Mouse (Mus musculus): ENCODE data around the gene Rhobtb3.
"Not testable (repeated sequence)": the region's sequence is repeated elsewhere in the genome, so short reads cannot be mapped to it uniquely, and the experiment has no call there.

Gene Rhobtb3

DNA sequence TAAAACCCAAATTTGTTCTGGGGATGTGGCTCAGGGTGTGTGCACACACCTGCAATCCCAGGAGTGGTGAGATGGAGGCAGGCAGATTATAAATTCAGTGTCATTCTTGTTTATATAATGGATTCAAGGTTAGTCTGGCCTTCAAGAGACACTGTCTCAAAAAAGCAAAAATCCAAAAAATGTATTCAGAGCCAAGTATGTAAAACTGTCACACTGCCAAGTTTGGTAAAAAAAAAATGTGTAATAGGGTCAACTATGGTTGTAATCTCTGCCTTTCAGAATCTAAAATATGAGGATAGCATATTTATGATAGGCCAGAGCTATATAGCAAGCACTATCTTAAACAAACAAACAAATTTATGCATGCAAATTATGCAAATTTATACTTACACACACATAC lies 15.8 kb downstream of the Rhobtb3 start:
- no peak for DNase-seq

DNA sequence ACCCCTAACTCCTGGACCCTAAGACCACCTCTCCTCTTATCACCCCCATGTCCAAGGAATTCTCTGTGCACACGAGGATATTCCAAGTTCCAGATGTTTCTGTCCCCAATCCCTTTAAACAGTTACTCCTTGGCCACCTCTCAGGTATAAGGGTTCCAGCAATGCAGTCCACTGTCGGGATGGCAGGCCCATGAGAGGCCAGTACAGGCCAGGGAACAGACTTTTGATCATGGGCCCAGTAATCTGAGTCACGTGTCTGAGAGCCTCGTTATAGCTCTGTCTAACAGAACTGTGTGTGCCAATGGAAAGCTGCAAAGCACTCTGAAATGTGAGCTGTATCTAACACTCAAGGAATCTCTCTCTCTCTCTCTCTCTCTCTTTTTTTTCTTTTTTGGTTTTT lies 29.6 kb downstream of the Rhobtb3 start:
- DNase-seq = no peak

DNA sequence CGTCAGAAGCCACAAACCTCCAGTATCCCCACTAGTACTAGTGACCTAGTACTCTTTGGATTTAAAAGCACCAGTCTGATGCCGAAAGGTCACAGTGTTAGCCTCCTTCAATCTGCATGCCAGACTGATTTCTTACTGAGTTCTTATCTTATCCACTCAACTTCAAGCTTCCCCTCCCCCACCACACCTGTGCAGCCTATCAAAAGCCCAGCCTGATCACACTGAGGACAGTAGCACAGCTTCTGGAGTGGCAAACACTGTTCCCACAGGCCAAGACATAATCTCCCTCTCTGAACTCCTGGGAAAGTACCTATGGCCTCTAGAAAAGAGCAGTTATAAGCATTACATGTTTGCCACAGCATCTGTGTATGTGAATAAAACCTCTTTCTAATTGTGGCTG lies 35.5 kb downstream of the Rhobtb3 start:
- no peak for DNase-seq

DNA sequence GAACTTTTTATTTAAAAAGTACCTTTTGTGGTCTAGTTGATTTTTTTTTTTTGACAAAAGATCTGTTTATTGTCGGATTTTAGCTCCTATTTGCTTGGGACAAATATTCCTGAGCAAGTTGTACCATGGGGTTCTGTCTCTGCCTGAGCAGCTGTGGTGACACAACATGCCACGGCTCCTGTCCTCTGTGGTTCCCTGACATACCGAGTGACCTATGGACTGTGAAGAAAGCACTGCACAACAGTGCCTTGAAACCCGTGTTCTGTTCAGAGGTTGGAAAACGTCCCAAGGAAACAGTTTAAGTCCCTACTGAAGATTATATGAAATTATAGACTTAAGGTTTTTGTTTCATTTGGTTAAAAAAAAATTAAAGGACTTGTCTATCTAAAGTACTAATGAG lies 36.6 kb downstream of the Rhobtb3 start:
- peak in 1 of 2 experiments; percentile 25 for DNase-seq

DNA sequence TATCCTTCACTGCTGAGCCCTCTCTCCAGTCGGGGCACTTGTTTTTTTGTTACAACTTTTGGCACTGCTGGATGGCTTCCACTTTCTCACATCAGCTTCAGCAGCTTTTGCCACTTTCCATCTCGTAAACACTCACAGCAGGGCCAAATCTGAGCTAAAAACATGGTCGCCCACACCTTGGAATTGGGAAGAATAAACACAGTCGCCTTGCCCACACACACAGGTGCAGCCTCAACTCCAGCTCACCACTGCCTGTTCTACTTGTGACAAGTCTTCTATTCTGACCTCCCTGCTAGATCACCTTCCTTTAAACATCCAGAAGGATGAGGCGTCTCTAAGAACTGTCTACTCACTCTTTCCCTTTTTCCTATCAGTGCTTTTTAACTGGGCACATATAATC lies 39.1 kb downstream of the Rhobtb3 start:
- no peak for DNase-seq

DNA sequence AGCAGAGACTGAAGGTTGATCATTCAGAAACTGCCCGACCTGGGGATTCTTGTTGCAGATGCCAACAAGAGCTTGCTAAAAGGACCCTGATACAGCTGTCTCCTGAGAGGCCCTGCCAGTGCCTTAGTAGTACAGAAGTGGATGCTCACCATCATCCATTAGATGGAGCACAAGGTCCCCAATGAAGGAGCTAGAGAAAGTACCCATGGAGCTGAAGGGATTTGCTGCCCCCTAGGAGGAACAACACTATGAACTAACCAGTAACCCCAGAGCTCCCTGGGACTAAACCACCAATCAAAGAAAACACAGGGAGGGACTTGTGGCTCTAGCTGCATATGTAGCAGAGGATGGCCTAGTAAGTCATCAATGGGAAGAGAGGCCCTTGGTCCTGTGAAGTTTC lies 42.8 kb downstream of the Rhobtb3 start:
- DNase-seq = not testable (repeated sequence)

DNA sequence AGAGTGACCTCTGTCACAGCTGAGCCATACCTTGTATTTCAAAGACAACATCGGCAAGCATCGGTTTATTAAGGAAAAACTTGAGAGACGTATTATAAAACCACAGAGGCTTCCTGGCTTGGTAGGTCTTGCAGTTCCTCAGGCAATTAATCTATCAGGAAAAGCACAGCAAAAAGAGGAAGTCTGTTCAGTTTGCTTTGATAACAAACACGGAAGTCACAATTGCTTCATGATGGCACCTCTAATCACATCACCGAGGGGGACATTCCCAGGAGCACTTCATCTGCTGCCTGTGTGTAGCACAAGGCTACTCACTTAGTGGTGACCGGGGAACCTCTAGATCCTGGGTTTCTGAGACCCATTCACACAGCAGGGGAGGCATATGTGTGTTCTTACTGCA lies 50.8 kb downstream of the Rhobtb3 start:
- DNase-seq = no peak

DNA sequence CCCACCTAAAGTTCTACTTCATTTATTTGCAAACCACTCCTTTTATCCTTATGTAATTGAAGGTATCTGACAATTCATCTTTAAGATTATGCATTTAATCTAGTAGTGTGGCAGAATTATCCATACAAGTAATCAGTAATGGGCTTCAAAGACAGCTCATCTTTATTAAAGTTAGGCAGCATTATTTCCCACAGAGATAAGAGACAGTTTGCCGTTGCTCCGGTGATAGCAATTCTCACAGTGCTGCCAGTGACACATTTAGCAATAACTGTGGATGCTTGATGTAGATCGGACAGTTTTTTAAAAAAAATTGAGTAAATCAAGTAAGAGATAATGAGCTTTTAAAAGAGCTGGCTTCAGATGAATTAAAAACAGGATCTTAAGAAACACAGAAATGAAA lies 51.4 kb downstream of the Rhobtb3 start:
- no peak for DNase-seq

DNA sequence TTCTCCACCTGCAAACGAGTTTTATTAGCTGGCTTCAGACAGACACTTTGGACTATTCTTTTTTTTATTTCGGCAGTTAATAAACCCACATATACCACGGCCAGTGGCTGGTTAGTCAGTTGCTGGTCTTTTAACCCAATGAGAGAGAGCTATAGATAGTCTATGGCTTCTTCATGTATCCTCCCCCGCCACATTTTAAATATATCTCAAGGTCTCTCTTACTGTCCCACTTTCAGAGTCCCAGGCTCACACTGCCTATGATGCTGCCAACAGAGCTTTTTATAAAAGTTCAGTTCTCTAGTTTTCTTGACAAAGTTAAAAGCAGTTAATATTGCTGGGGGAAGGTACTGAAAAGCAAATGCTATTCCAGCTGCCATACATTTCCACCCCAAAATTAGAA lies 51.9 kb downstream of the Rhobtb3 start:
- DNase-seq = no peak

DNA sequence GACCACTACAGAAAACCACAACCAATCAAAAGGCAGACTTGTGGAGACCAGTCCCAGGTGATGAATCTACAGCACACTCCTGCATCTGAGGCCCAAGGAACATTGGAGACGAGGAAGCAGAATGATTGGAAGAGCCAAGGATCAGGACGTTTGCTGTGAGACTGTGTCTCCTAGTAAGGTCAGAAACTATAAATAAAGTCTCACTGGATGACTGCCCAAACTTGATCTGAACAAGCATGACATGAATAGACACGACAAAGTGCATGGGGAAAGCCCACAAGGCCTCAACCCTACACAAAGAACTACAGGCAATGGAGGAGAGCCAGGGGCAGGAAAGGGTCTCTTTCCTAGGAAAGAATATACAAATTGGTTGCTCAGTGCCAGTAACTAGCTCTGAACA lies 59.9 kb downstream of the Rhobtb3 start:
- no peak for DNase-seq

DNA sequence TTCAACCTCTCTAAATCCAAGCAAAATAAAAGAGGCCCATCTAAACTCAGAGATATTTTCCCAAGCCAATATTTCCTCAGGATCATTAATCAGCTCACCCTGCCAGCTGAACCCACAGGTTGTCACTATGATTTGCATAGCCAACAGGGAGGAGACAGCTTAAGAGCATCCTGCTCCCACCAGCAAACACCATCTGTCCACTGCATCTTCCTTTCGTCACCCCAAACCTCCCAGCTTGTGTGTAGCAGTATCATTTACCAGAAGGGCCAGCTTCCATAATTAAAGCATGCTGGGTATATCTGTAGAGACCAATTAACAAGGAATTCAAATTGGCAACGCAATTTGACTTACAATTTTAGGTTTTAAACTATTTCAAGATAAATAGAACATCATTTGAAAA lies 63.2 kb downstream of the Rhobtb3 start:
- no peak for DNase-seq

DNA sequence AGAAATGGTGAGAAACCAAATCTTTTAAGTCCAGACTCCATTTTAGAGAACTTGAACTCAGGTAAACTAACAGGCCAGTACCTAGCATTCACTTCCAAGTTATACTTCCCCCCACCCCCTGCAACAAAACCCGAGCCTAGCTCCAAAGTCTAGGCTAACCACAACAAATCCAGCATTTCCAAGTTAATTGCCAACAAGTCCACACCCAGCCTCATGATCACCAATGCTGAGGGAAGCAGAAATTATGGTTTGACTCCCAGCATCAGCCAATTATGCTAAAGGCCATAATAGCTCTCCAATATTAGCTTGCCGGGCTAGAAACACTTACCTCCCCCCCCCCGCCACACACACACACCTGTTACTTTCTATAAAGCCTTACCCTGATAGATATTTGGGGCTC lies 64.0 kb downstream of the Rhobtb3 start:
- no peak for DNase-seq

DNA sequence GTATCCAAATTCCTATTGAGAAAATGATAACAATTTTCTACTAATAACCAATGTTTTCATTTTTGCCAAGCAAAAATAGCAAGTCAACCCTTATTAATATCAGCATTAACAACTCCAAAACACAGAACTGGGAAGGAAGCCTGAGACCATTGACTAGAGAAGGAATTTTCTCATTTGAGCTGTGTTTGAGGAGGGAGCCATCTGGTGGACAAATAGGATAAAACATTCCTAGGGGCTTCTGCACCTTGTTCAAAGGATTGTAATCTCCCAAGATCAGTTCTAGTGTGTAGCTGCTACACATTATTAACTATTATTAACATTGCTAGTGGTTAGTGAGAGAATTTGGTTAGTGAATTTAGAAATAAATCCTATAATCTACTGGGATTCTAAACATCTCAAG lies 65.8 kb downstream of the Rhobtb3 start:
- DNase-seq = peak in 1 of 2 experiments; percentile 29

DNA sequence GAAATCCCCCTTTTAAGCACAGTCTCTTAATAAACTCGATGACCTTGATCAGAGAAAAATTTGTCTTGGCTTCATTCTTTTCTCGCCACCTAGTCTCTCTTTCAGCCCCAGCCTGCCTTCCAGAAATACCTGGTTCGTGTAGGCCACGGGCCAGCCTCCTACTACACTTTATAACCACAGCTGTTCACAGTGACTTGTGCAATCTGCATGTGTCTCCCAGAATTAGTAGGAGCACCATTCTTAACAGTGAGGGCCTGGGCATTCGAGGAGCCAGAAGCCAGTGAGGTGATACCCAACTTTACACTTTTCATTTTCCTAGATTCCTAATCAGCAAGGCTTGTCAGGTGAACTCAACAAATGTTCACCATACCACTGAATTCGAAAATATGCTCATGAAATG lies 67.1 kb downstream of the Rhobtb3 start:
- no peak for DNase-seq

DNA sequence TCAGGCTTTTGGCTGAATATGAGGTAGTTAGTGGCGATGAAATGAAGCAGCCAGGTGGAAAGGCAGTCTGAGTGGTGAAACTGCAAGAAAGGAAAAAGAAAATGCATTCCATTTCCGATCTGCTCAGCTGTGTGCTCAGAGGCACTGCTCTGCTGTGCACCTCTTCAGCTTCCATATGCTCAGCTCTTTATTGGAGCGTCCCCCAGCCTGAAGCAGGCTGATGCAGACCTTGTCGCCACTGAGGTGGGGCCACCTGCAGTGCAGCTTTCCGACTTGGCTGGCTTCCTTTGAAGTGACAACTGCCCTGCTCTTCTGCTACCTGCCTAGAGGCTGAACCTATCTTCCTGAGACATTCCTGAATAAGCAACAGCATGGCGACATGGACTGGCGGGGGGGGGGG lies 67.5 kb downstream of the Rhobtb3 start:
- DNase-seq = not testable (repeated sequence)

DNA sequence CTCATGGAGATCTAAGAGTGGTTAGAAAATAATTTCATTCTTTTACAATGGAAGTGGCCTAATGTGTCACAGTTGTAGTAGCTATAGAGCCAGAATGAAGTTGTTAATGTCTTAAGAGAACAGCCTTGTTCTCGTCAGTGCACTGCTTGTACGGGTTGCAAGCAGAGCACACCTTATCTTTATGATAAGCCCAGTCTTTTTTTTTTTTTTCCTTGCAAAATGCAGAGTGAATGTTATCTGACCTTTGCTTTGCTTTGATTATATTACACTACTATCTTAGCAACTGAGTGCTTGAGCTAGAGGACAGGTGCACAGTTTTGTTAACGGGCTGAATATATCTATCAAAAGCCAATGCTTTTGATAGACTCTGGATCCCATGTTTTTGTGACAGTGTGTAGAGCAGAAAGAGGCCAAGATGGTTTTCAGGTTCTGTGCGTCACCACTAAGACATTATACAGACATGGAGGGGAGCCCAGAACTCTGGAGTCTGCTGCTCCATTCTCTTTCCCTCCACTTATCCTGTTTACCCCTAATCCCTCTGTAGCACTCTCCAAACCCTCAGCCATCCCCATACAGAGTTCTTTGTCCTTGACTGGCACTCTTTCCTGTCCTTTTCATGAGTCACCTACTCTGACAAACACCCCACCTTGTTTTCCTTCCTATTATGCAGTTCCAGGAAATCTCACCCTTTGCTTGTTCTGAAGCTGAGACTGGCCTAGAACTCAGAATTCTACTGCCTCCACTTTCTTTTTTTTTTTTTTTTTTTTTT lies 68.9 kb downstream of the Rhobtb3 start:
- no peak for DNase-seq

DNA sequence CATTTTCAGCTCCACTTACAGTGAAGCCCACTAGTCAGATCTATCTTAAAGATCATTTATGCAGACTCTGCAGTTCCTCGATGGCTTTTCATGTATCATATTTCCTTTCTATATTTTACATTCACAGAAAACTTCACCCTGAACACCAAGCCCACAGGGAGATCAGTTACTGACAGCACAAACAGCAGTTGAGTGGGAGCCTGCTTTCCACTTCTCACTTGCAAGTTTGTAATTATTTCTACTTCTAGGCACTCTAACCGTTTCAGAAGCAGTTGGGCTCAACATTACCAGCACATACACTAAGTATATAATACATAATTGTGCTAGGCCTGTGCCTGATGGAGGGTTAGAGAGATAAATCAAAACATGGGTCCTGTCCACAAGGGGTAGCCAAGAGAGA lies 75.8 kb downstream of the Rhobtb3 start:
- DNase-seq = no peak

DNA sequence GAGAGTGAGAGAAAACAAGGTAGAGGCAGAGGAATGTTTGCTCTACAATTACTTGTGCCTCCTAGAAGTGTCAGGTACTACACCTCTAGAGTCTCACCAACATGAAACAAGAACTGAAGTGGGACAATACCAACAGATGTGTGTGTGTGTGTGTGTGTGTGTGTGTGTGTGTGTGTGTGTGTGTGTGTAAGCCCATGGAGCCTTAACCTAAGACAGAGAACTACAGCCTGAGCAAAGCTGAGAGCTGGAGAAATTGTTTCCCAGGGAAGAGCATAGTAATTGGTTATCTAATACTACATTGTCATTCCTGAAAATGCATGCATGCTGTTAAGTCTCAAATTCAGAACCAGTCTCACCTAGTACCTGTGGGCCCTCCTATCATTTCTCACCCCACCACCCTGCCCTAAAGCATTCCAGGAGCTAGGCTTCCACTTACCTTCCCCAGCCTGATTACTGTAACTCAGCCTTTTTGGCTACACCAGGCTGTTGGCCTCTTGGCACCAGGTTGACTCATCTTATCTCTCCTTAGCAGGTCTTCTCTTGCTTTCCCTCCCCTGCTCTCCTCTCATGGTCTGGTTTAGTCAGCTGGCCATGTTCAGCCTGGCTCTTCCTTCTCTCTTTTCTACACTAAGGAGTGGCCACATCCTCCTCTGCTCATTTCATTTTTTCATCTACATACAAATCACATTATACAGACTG lies 78.1 kb downstream of the Rhobtb3 start:
- DNase-seq = no peak

DNA sequence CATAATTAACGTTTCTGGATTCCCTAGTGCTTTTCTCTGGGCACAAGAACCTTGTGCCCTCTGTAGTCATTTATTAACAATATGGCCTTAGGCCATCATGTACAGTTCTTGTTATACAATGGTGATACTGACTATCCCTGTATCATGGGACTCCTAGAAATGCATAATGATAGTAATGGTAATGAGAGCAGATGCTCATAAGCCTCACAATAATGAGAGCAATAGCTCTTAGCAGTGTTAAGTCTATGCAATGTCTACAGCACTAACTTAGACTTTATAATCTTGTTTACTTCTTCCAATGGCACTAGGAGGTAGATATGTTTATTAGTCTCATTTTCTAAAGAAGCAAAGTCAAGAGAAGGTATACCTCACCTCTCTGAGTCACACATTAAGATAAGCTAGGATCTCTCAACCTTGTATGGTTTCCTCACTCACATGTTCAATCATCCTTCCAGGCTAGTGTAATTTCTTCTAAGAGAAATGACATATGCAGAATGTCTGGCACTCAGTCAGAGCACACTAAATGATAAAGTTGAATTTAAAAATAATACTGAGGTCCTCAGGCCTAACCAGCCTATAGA lies 84.4 kb downstream of the Rhobtb3 start:
- no peak for DNase-seq

DNA sequence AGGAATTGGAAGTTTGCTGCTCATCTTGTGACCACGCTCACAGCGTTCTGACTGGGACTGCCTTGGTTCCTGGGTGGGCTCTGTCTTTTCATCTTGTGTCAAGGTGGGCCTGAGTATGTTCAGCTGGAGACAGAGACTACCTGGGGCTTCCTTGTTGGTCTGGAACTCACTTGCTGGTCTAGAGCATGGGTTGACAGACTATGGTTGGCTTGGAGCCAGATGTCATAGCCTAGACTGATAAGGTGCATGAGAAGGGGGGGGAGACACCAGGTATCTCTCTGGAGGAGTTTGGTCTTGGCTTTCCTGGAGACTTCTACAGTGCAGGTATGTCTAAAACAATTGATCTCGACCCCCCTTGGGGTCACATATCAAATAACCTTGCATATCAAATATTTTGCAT lies 90.6 kb downstream of the Rhobtb3 start:
- DNase-seq = no peak

DNA sequence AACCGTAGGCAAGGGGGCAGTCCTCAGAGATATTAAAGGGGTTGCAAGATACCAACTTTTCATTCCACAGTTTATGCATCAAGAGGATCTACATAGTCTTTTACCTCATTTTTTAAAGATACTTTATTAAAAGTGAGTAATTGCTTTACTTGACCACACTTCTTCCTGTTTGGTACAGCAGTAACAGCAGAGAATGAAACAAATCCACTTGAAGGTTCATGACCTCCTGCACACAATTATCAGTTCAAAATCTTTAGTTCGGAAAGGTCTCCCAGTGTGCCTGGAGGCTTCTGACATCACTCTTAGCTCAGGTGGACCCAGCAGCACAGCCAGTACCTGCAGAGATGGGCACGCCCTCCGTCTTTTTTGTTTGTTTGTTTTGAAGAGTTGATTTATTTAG lies 91.7 kb downstream of the Rhobtb3 start:
- DNase-seq = no peak

DNA sequence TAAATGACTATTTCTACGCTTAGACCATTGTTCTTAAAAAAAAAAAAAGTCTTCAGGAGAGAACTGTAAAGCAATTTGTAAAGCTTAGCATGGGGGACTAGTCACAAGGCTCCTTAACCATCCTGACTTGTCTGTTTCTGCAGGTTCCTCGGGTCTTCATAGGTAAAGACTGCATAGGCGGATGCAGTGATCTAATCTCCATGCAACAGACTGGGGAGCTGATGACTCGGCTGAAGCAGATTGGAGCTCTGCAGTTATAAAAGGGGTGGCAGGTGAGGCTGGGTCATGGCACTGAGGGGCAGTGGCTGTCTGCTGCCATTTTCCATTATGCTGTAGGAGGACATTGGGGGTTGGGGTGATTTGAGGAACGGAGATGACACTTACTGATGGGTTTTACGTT lies 96.7 kb downstream of the Rhobtb3 start:
- DNase-seq = no peak

DNA sequence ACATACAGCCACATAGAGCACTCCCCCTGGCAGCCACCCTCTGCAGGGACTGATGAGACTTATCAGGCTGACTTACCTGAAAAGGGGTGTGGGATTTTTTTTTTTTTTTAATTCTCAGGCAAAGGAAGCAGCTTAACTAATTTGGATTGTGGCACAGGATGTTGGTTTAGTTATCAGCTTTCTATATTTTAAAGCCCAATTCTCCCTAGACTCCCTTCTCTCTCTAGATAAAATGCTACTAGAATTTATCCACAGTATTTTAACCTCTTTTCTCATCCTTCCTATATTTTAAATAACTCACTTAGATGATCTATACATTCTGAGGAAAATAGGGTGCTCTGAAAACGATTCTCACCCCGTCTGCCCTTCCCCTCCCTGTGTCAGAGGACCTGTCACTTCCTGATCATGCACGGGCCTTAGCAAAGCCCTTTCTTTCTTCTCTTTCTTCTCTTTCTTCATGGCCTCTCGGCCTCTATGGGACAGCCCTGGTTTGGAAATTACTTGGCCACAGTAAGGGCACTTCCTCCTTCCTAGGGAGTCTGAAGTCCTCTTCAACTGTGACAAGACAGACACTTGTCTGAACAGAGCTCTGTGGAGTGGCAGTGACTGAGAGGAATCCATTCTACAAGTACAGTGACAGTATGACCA lies 98.1 kb downstream of the Rhobtb3 start:
- DNase-seq = no peak
